ENCODE assay signal across 23 mouse cellular contexts in genomic region chr3:102151850-102152249, GRCm38 (mm10). TPM values are rescaled to one million over a fixed set of nuclear protein-coding genes. Genes with fewer than 3 reads are reported as not detected.
DNase-seq lines count a peak whose midpoint lies in the region; ATAC-seq lines count a peak whose summit lies in the region.
"Had no signal": no experiment of that assay in that cellular context is flagged by ENCODE, and none has a peak within 500 bp of the region (broad histone marks: within the 10 kb centered on the region; RNA-seq: fewer than 3 reads in every experiment).

No protein-coding gene starts in this region.

- H3K4me2 ChIP-seq in embryonic facial prominence, embryonic 12.5 days (replicated peaks) = no peak overlapping the region
- no peak overlapping the region for H3K4me2 ChIP-seq in kidney, embryonic 16.5 days (replicated peaks; ENCODE audit: low read depth, low read length)
- H3K4me2 ChIP-seq in stomach, embryonic 14.5 days (replicated peaks; ENCODE audit: low read depth, low read length) = no peak overlapping the region
- H3K4me2 ChIP-seq: heart, embryonic 13.5 days; hindbrain, embryonic 15.5 days; limb, embryonic 12.5 days had no signal

- ATAC-seq in embryonic facial prominence, embryonic 12.5 days (ENCODE audit: insufficient number of reproducible peaks, insufficient read depth, low FRiP score, low TSS enrichment) = no peak
- ATAC-seq in kidney, embryonic 16.5 days (ENCODE audit: low FRiP score, low TSS enrichment) = no peak
- no peak for ATAC-seq in stomach, embryonic 14.5 days (ENCODE audit: insufficient number of reproducible peaks, insufficient read depth, low FRiP score, low read depth)
- no peak for ATAC-seq in megakaryocyte-erythroid progenitor cell, adult 5-6 weeks (replicated peaks; ENCODE audit: low FRiP score, low TSS enrichment, poor library complexity, severe bottlenecking)
- ATAC-seq: forebrain, embryonic 14.5 days had no signal

- H3K4me3 ChIP-seq in embryonic facial prominence, embryonic 12.5 days = no peak overlapping the region
- no peak overlapping the region for H3K4me3 ChIP-seq in embryonic facial prominence, embryonic 10.5 days
- H3K4me3 ChIP-seq in kidney, embryonic 16.5 days (ENCODE audit: low read length) = no peak overlapping the region
- H3K4me3 ChIP-seq in stomach, embryonic 14.5 days (ENCODE audit: low read depth, low read length) = no peak overlapping the region
- H3K4me3 ChIP-seq: heart, embryonic 13.5 days; hindbrain, embryonic 15.5 days; limb, embryonic 12.5 days had no signal

- 40% methylated on average over 4 of the region's 4 CpGs for WGBS in embryonic facial prominence, embryonic 12.5 days
- WGBS in embryonic facial prominence, embryonic 10.5 days = 39% methylated on average over 4 of the region's 4 CpGs
- 57% methylated on average over 4 of the region's 4 CpGs for WGBS in kidney, embryonic 16.5 days
- WGBS in stomach, embryonic 14.5 days = 63% methylated on average over 4 of the region's 4 CpGs

- no peak for DNase-seq in embryonic facial prominence, embryonic 10.5 days (ENCODE audit: low spot score)
- no peak for DNase-seq in kidney, adult 9 months
- peak; percentile 18 for DNase-seq in R1 (ENCODE audit: low read depth, low spot score)
- no peak for DNase-seq in left cerebral cortex, adult 11 months (ENCODE audit: low spot score)
- DNase-seq: adrenal gland, postnatal 25 days; cerebellum, adult 11 months; cerebellum, postnatal 14 days; gastrocnemius, postnatal 10 days; heart, adult 11 months; kidney, adult 18-20 months; lung, postnatal 36 days; retina, postnatal 1 day; right cerebral cortex, postnatal 4 days; thymus, postnatal 36 days had no signal

- H3K9ac ChIP-seq in embryonic facial prominence, embryonic 12.5 days = no peak overlapping the region
- H3K9ac ChIP-seq in kidney, embryonic 16.5 days (replicated peaks; ENCODE audit: low read length) = no peak overlapping the region; the same call in 1 of the 2 replicates
- no peak overlapping the region for H3K9ac ChIP-seq in stomach, embryonic 14.5 days (replicated peaks; ENCODE audit: low read depth, low read length)
- H3K9ac ChIP-seq: hindbrain, embryonic 15.5 days; limb, embryonic 12.5 days; liver, embryonic 14.5 days had no signal

- 0 out of 2 replicates have a peak, but pooled peaks cover under 1% of the 10 kb centered on the region for H3K36me3 ChIP-seq in embryonic facial prominence, embryonic 12.5 days
- H3K36me3 ChIP-seq in embryonic facial prominence, embryonic 10.5 days (replicated peaks) = peaks cover 3% of the 10 kb centered on the region
- no peaks in the 10 kb centered on the region for H3K36me3 ChIP-seq in kidney, embryonic 16.5 days (ENCODE audit: insufficient read depth, low read length)
- H3K36me3 ChIP-seq in stomach, embryonic 14.5 days (ENCODE audit: control insufficient read depth, insufficient read depth, low read length) = peaks cover 3% of the 10 kb centered on the region; the same call in 1 of the 2 replicates
- H3K36me3 ChIP-seq: hindbrain, embryonic 15.5 days had no signal

- 0 out of 2 replicates have a peak overlapping the region, but pooled peaks have one; percentile 57 for H3K27ac ChIP-seq in embryonic facial prominence, embryonic 12.5 days
- H3K27ac ChIP-seq in embryonic facial prominence, embryonic 10.5 days (replicated peaks) = no peak overlapping the region
- peak overlapping the region; percentile 94 for H3K27ac ChIP-seq in kidney, embryonic 16.5 days (ENCODE audit: low read length)
- H3K27ac ChIP-seq in stomach, embryonic 14.5 days (ENCODE audit: low read length) = peak overlapping the region; percentile 84
- H3K27ac ChIP-seq: hindbrain, embryonic 15.5 days; limb, embryonic 12.5 days; liver, embryonic 14.5 days had no signal

- peaks cover 23% of the 10 kb centered on the region for H3K4me1 ChIP-seq in embryonic facial prominence, embryonic 12.5 days
- H3K4me1 ChIP-seq in embryonic facial prominence, embryonic 10.5 days = peaks cover 52% of the 10 kb centered on the region
- H3K4me1 ChIP-seq in kidney, embryonic 16.5 days (ENCODE audit: insufficient read depth, low read length) = peaks cover 32% of the 10 kb centered on the region
- H3K4me1 ChIP-seq in stomach, embryonic 14.5 days (ENCODE audit: control insufficient read depth, insufficient read depth, low read length) = peaks cover 5% of the 10 kb centered on the region; the same call in 1 of the 2 replicates

- no peaks in the 10 kb centered on the region for H3K9me3 ChIP-seq in embryonic facial prominence, embryonic 12.5 days
- H3K9me3 ChIP-seq in embryonic facial prominence, embryonic 10.5 days = no peaks in the 10 kb centered on the region
- H3K9me3 ChIP-seq in kidney, embryonic 16.5 days (ENCODE audit: low read length) = no peaks in the 10 kb centered on the region
- no peaks in the 10 kb centered on the region for H3K9me3 ChIP-seq in stomach, embryonic 14.5 days (ENCODE audit: control insufficient read depth, low read depth, low read length)
- H3K9me3 ChIP-seq: heart, embryonic 13.5 days; hindbrain, embryonic 15.5 days; limb, embryonic 12.5 days had no signal

- no peaks in the 10 kb centered on the region for H3K27me3 ChIP-seq in embryonic facial prominence, embryonic 12.5 days
- peaks cover 23% of the 10 kb centered on the region; the same call in 1 of the 2 replicates for H3K27me3 ChIP-seq in embryonic facial prominence, embryonic 10.5 days (replicated peaks; ENCODE audit: low read depth, poor library complexity, severe bottlenecking)
- H3K27me3 ChIP-seq in kidney, embryonic 16.5 days (ENCODE audit: insufficient read depth, low read length) = no peaks in the 10 kb centered on the region
- no peaks in the 10 kb centered on the region for H3K27me3 ChIP-seq in stomach, embryonic 14.5 days (ENCODE audit: control insufficient read depth, insufficient read depth, low read length)
- H3K27me3 ChIP-seq: heart, embryonic 13.5 days; hindbrain, embryonic 15.5 days; limb, embryonic 12.5 days had no signal

RNA-seq across cellular contexts. Expression of gene Vangl1, which starts 52.6 kb away (rescaled TPM):
- polyA plus RNA-seq in embryonic facial prominence, embryonic 12.5 days (2016; fragmentation: Nextera tagmentation; extraction: Ambion mirVana) = 17.5 and 19.1 TPM in 2 replicates
- polyA plus RNA-seq in embryonic facial prominence, embryonic 10.5 days (2016; fragmentation: Nextera tagmentation; extraction: Ambion mirVana) = 12.9 and 13.3 TPM in 2 replicates
- 21.1 and 21.7 TPM in 2 replicates for polyA plus RNA-seq in kidney, embryonic 16.5 days (2015; fragmentation: Nextera tagmentation; extraction: Ambion mirVana)
- polyA plus RNA-seq in stomach, embryonic 14.5 days (2014; fragmentation: Nextera tagmentation; extraction: Ambion mirVana) = 29.5 and 30.2 TPM in 2 replicates
- total RNA-seq in megakaryocyte-erythroid progenitor cell, adult 5-6 weeks (2014; fragmentation: Nextera tagmentation) = 3.3 and 3.4 TPM in 2 replicates
- 1.5 and 6.1 TPM in 2 replicates for total RNA-seq in megakaryocyte-erythroid progenitor cell, adult 5-6 weeks (2017)
